Mouse (Mus musculus): ENCODE data around the gene Alx3.
A peak's percentile ranks its signal among the peaks of the same experiment; 100 is the strongest.

The Alx3 gene

DNA sequence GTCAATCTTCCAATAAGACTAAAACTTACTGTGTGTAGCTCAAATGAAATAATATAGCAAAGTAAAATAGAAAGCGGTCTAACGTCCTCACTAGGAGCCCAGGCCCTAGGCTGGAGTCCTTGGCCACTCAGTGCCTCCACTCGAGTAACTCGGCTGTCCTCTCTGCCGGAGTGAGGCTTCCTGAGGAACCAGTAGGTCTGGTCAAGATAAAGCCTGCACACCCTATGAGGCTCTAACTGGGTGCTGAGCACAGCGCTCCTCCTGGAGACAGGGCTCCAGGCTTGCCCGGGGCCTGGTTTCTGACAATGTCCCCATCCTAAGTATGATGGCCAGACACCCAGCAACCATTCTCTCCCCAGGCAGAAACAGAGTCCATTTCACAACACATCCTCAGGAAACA lies 27.7 kb downstream of the Alx3 start:
- Histone ChIP-seq H3K27me3 (ENCODE audit: insufficient read depth, low read length) (no peaks in the 10 kb centered on the region), H3K4me1 (replicated peaks; ENCODE audit: low read depth, low read length) (no peaks in the 10 kb centered on the region; the same call in 1 of the 2 replicates), H3K9me3 (ENCODE audit: low read length) (no peaks in the 10 kb centered on the region), H3K4me3 (replicated peaks; ENCODE audit: low read length) (no peak overlapping the region), H3K36me3 (ENCODE audit: insufficient read depth, low read length) (peaks cover 98% of the 10 kb centered on the region)
- no peak for TF ChIP-seq POU5F1 (IDR thresholded peaks at IDR 0.05; ENCODE audit: borderline replicate concordance, low read length)
- no peak for TF ChIP-seq NANOG (IDR thresholded peaks at IDR 0.05; ENCODE audit: borderline replicate concordance, low read length)
- no peak for TF ChIP-seq CTCF (conservative IDR thresholded peaks at IDR 0.05; ENCODE audit: low read length)

DNA sequence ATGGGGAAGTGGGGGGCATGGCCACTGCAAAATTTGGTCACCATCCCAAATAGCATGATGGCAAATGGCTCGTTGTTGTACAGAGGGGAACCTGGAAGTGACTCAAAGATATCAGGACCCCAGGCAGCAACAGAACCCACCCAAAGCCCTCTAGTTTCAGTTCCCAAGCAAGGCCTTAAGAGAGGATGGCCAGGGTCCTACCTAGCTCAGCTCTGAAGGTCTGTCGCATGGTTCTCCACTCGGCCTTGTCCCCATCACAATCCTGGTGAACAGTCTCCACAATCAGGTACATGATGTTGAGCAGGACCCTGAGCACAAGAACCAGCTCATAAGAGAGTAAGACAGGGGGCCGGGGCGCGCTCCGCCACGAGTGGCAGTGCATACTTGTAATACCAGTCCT lies 29.6 kb downstream of the Alx3 start:
- Histone ChIP-seq H3K27me3 (ENCODE audit: insufficient read depth, low read length) (no peaks in the 10 kb centered on the region), H3K9me3 (ENCODE audit: low read length) (no peaks in the 10 kb centered on the region), H3K4me3 (replicated peaks; ENCODE audit: low read length) (no peak overlapping the region), H3K4me1 (replicated peaks; ENCODE audit: low read depth, low read length) (no peaks in the 10 kb centered on the region; the same call in 1 of the 2 replicates), H3K36me3 (ENCODE audit: insufficient read depth, low read length) (peaks cover 96% of the 10 kb centered on the region)
- TF ChIP-seq NANOG (IDR thresholded peaks at IDR 0.05; ENCODE audit: borderline replicate concordance, low read length) (no peak), POU5F1 (IDR thresholded peaks at IDR 0.05; ENCODE audit: borderline replicate concordance, low read length) (no peak), CTCF (conservative IDR thresholded peaks at IDR 0.05; ENCODE audit: low read length) (no peak)

DNA sequence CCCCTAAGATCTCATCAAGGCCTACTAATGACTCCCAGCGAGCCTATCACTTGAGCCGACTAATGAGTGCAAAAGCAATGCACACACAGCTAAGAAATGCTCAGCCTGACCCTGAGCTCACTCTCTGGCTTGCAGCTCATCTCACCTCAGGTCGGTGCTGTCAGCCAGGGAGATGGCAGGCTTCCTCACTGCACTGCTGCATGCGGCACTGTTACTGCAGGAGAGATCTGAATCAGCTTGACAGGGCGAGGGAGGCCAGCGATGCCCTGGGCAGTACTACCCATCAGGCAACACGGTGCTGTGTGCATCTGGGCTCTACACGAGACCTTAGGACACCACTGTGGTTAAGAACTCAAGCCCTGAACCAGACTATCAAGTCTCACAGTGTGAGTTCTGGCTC lies 30.7 kb downstream of the Alx3 start:
- TF ChIP-seq NANOG (IDR thresholded peaks at IDR 0.05; ENCODE audit: borderline replicate concordance, low read length) (no peak), CTCF (conservative IDR thresholded peaks at IDR 0.05; ENCODE audit: low read length) (no peak), POU5F1 (IDR thresholded peaks at IDR 0.05; ENCODE audit: borderline replicate concordance, low read length) (no peak)
- Histone ChIP-seq H3K27me3 (ENCODE audit: insufficient read depth, low read length) (no peaks in the 10 kb centered on the region), H3K9me3 (ENCODE audit: low read length) (no peaks in the 10 kb centered on the region), H3K36me3 (ENCODE audit: insufficient read depth, low read length) (peaks cover 92% of the 10 kb centered on the region), H3K4me1 (replicated peaks; ENCODE audit: low read depth, low read length) (peaks cover 10% of the 10 kb centered on the region), H3K4me3 (replicated peaks; ENCODE audit: low read length) (no peak overlapping the region)

DNA sequence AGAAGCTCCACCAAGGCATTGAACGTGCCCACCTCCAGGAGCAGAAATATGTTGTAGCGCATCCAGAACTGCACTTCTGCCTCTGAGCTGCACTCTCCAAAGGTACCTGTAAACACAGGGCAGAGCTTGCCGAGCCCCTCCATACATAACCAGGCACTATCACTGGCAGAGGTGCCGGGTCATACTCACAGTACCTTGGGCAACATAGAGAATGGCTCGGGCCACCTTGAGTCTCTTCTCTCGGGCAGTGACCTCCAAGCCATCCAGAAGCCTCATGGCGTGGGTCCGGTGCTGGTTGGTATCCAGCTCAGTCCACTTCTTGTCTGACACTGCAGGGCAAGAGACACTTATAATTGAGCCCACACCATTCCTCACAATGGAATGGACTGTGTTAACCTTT lies 31.9 kb downstream of the Alx3 start:
- TF ChIP-seq POU5F1 (IDR thresholded peaks at IDR 0.05; ENCODE audit: borderline replicate concordance, low read length) (no peak), CTCF (conservative IDR thresholded peaks at IDR 0.05; ENCODE audit: low read length) (no peak), NANOG (IDR thresholded peaks at IDR 0.05; ENCODE audit: borderline replicate concordance, low read length) (no peak)
- Histone ChIP-seq H3K4me3 (replicated peaks; ENCODE audit: low read length) (no peak overlapping the region), H3K36me3 (ENCODE audit: insufficient read depth, low read length) (peaks cover 80% of the 10 kb centered on the region), H3K9me3 (ENCODE audit: low read length) (no peaks in the 10 kb centered on the region), H3K4me1 (replicated peaks; ENCODE audit: low read depth, low read length) (peaks cover 14% of the 10 kb centered on the region), H3K27me3 (ENCODE audit: insufficient read depth, low read length) (no peaks in the 10 kb centered on the region)

DNA sequence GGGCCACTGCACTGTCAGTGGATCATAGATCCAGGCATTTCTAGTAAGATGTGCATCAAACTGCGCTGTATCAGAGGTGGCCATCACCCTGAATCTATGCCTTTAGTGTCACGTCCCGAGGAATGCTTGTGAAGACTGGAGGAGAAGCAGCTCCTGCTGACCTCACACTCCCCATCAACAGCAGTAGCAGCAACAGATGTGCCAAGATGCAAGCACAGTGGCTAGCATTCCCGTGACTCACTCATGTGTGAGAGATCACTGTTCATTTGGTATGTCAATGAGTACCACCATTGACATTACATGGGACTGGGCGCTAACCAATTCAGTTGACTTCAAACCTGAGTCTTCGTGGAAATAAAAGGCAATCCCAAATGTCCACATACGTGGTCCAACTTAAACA lies 32.8 kb downstream of the Alx3 start:
- no peaks in the 10 kb centered on the region for H3K9me3 ChIP-seq (ENCODE audit: low read length)
- no peak overlapping the region for H3K4me3 ChIP-seq (replicated peaks; ENCODE audit: low read length)
- H3K4me1 ChIP-seq (replicated peaks; ENCODE audit: low read depth, low read length), result peaks cover 18% of the 10 kb centered on the region
- no peaks in the 10 kb centered on the region for H3K27me3 ChIP-seq (ENCODE audit: insufficient read depth, low read length)
- H3K36me3 ChIP-seq (ENCODE audit: insufficient read depth, low read length), result peaks cover 71% of the 10 kb centered on the region
- TF ChIP-seq CTCF (conservative IDR thresholded peaks at IDR 0.05; ENCODE audit: low read length) (no peak), NANOG (IDR thresholded peaks at IDR 0.05; ENCODE audit: borderline replicate concordance, low read length) (no peak), POU5F1 (IDR thresholded peaks at IDR 0.05; ENCODE audit: borderline replicate concordance, low read length) (no peak)

DNA sequence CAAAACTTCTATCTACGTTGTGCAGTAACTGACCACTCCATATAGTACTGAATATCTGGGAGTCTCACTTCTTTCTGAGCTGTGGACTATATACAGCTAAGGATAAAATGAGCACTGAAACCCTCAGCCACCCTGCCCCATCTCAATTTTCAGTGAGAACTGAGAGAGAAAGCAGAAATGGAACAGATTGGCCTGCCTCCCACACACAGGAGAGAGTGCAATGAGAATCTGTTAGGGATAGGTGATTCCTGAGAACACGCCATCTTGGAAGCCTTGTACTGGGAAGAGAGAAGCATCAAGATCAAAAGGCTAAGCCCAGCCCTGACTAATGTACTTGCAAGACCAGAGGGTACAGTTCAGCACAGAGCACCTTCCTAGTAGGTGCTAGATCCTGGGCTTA lies 33.7 kb downstream of the Alx3 start:
- H3K36me3 ChIP-seq (ENCODE audit: insufficient read depth, low read length), result peaks cover 62% of the 10 kb centered on the region
- H3K4me1 ChIP-seq (replicated peaks; ENCODE audit: low read depth, low read length), result peaks cover 18% of the 10 kb centered on the region
- TF ChIP-seq NANOG (IDR thresholded peaks at IDR 0.05; ENCODE audit: borderline replicate concordance, low read length), result no peak
- TF ChIP-seq POU5F1 (IDR thresholded peaks at IDR 0.05; ENCODE audit: borderline replicate concordance, low read length), result no peak
- no peak for TF ChIP-seq CTCF (conservative IDR thresholded peaks at IDR 0.05; ENCODE audit: low read length)
- H3K4me3 ChIP-seq (replicated peaks; ENCODE audit: low read length), result no peak overlapping the region
- H3K9me3 ChIP-seq (ENCODE audit: low read length), result no peaks in the 10 kb centered on the region
- no peaks in the 10 kb centered on the region for H3K27me3 ChIP-seq (ENCODE audit: insufficient read depth, low read length)

DNA sequence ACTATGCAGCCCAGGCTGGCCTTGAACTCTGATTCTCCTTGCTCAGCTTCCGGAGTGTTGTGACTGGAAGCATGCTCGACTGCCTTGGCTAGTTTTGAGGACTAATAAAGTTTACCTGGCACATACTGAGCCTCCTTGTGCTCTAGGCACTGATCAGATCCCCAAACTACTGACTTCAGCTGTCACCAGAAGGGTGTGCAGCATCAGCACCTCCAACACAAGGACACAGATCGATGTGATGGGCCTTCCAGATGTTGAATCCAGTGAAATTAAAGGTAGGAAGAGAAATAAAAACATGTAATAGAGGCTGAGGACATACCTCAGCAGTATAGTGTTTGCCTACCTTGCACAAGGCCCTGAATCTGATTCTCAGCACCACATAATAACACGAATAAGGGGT lies 34.6 kb downstream of the Alx3 start:
- Histone ChIP-seq H3K4me3 (replicated peaks; ENCODE audit: low read length) (no peak overlapping the region), H3K9me3 (ENCODE audit: low read length) (no peaks in the 10 kb centered on the region), H3K4me1 (replicated peaks; ENCODE audit: low read depth, low read length) (peaks cover 18% of the 10 kb centered on the region), H3K27me3 (ENCODE audit: insufficient read depth, low read length) (no peaks in the 10 kb centered on the region), H3K36me3 (ENCODE audit: insufficient read depth, low read length) (peaks cover 54% of the 10 kb centered on the region)
- no peak for TF ChIP-seq CTCF (conservative IDR thresholded peaks at IDR 0.05; ENCODE audit: low read length)
- TF ChIP-seq POU5F1 (IDR thresholded peaks at IDR 0.05; ENCODE audit: borderline replicate concordance, low read length), result no peak
- no peak for TF ChIP-seq NANOG (IDR thresholded peaks at IDR 0.05; ENCODE audit: borderline replicate concordance, low read length)

DNA sequence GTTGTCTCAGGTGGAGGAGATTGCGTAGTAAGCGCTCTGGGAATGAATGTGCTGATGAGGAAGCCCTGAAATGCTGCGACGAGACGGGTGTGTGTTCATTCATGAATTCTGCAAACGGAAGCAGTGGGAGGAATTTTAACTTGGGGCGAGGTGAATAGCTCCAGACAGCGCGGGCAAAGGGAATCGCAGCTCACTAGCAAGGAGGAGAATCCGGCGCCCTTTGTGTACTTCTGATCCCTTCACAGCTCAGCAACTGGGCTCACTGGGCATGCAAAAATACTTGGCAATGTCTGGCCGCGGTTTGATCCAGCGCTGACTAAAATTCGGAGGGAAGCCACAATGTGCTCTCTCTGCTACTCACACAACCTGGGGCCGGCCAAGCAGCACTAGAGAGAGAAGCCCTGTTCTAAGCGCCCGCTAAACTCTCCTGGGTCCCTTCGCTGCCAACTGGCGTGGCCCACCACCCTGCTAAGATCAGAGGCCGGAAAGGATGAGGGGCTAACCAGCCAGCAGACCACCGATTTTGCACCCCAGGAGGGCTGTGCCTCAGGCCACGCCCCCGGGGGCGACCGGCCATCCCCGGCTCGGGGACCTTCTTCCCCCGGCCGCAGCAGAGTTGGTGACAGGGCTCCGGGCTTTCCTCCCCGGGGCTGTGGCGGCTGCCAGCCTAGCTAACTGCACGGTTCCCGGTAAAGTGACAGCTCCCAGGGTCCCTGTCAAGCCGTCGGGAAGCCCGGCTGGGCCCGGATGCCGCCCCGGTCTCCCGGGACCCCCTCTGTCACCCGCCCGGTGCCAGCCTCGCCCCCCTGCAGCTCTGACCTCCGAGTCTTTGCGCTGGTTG lies 36.1 kb downstream of the Alx3 start, which contains the start of gene Gm10961:
Gene Gm10961 (plus strand): TSS at position 641 of the 841 bp plus-strand sequence.
- Histone ChIP-seq H3K4me3 (replicated peaks; ENCODE audit: low read length) (peak within 1 kb of the TSS; percentile 100), H3K4me1 (replicated peaks; ENCODE audit: low read depth, low read length) (peaks cover 18% of the 10 kb centered on the region), H3K27me3 (ENCODE audit: insufficient read depth, low read length) (no peaks in the 10 kb centered on the region), H3K36me3 (ENCODE audit: insufficient read depth, low read length) (peaks cover 39% of the 10 kb centered on the region), H3K9me3 (ENCODE audit: low read length) (no peaks in the 10 kb centered on the region)
- TF ChIP-seq CTCF (conservative IDR thresholded peaks at IDR 0.05; ENCODE audit: low read length) (no peak), NANOG (IDR thresholded peaks at IDR 0.05; ENCODE audit: borderline replicate concordance, low read length) (no peak), POU5F1 (IDR thresholded peaks at IDR 0.05; ENCODE audit: borderline replicate concordance, low read length) (no peak)
